7 mouse cellular contexts compared by ENCODE assay signal in the genomic region with DNA sequence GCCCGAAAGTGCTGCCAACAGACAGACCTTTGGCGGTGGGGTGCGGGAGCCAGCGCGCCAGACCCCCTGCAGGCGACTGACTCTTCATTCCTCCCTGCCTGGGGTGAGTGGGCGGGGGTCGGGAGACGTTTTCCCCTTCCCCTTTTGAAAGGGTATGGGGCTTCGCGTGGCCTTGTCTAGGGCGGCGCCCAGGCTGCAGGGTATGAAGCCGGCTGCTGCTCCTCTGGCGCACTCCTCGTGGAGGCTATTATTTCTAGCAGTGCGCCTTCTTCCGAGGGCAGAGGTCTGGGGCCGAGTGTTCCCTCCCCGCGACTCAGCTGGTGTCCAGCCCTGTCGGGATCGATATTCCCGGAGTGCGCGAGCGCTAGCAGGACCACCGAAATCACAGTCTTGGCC. TPM values are rescaled to one million over a fixed set of nuclear protein-coding genes. Genes with fewer than 3 reads are reported as not detected.
A peak's percentile ranks its signal among the peaks of the same experiment; 100 is the strongest.
DNase-seq lines count a peak whose midpoint lies in the region; ATAC-seq and TF ChIP-seq lines count a peak whose summit lies in the region.

No protein-coding gene starts in this region.

- peak overlapping the region; percentile 65 for H3K4me3 ChIP-seq in lung, embryonic 16.5 days (ENCODE audit: low read length)
- H3K4me3 ChIP-seq in cerebellum, adult 2 months (replicated peaks; ENCODE audit: insufficient read depth, low read depth, low read length): peak overlapping the region; percentile 71
- H3K4me3 ChIP-seq in forebrain, embryonic 11.5 days (ENCODE audit: low read depth, low read length): peak overlapping the region; percentile 77
- peak overlapping the region; percentile 87 for H3K4me3 ChIP-seq in olfactory bulb, adult 2 months (ENCODE audit: insufficient read depth, low read depth, low read length)

- peak; percentile 66 for ATAC-seq in lung, embryonic 16.5 days (ENCODE audit: low read depth)
- peak; percentile 72 for ATAC-seq in forebrain, embryonic 11.5 days (replicated peaks; ENCODE audit: low FRiP score)

- H3K27me3 ChIP-seq in lung, embryonic 16.5 days (ENCODE audit: control insufficient read depth, insufficient read depth, low read depth, low read length): no peaks in the 10 kb centered on the region
- no peaks in the 10 kb centered on the region for H3K27me3 ChIP-seq in cerebellum, adult 2 months (ENCODE audit: control insufficient read depth, insufficient read depth, low read length)
- no peaks in the 10 kb centered on the region for H3K27me3 ChIP-seq in forebrain, embryonic 11.5 days (ENCODE audit: control insufficient read depth, insufficient read depth, low read length)

- H3K9ac ChIP-seq in lung, embryonic 16.5 days (ENCODE audit: low read length): peak overlapping the region; percentile 84
- peak overlapping the region; percentile 70 for H3K9ac ChIP-seq in forebrain, embryonic 11.5 days (ENCODE audit: low read length)

- TF ChIP-seq CTCF in cerebellum, adult 2 months (IDR thresholded peaks at IDR 0.05; ENCODE audit: borderline replicate concordance, insufficient read depth, low read depth, low read length): no peak
- no peak for TF ChIP-seq CTCF in olfactory bulb, adult 2 months (IDR thresholded peaks at IDR 0.05; ENCODE audit: insufficient read depth, low read depth, low read length)

- H3K9me3 ChIP-seq in lung, embryonic 16.5 days (ENCODE audit: control insufficient read depth, low read length): no peaks in the 10 kb centered on the region
- no peaks in the 10 kb centered on the region for H3K9me3 ChIP-seq in forebrain, embryonic 11.5 days (ENCODE audit: control insufficient read depth, low read length)

- DNase-seq in lung, postnatal 25 days (ENCODE audit: low spot score): no peak
- peak; percentile 67 to 82 for DNase-seq in cerebellum, adult 2 months
- DNase-seq in forebrain, embryonic 11.5 days (ENCODE audit: low spot score): no peak
- DNase-seq in liver: peak; percentile 62
- no peak for DNase-seq in adrenal gland, adult 2 months

- H3K4me1 ChIP-seq in lung, embryonic 16.5 days (replicated peaks; ENCODE audit: control insufficient read depth, insufficient read depth, low read length): no peaks in the 10 kb centered on the region
- no peaks in the 10 kb centered on the region for H3K4me1 ChIP-seq in cerebellum, adult 2 months (ENCODE audit: control insufficient read depth, insufficient read depth, low read length)
- H3K4me1 ChIP-seq in forebrain, embryonic 11.5 days (replicated peaks; ENCODE audit: control insufficient read depth, insufficient read depth, low read length): no peaks in the 10 kb centered on the region; the same call in 1 of the 2 replicates
- no peaks in the 10 kb centered on the region for H3K4me1 ChIP-seq in olfactory bulb, adult 2 months (ENCODE audit: control insufficient read depth, insufficient read depth, low read length)

- no peaks in the 10 kb centered on the region for H3K36me3 ChIP-seq in lung, embryonic 16.5 days (ENCODE audit: control insufficient read depth, insufficient read depth, low read length)
- no peaks in the 10 kb centered on the region for H3K36me3 ChIP-seq in forebrain, embryonic 11.5 days (ENCODE audit: control insufficient read depth, insufficient read depth, low read length)

- peak overlapping the region; percentile 94 for H3K27ac ChIP-seq in lung, embryonic 16.5 days (ENCODE audit: low read length)
- H3K27ac ChIP-seq in cerebellum, adult 2 months (ENCODE audit: insufficient read depth, low read length): peak overlapping the region; percentile 91
- H3K27ac ChIP-seq in forebrain, embryonic 11.5 days (ENCODE audit: low read depth, low read length): peak overlapping the region; percentile 84
- H3K27ac ChIP-seq in olfactory bulb, adult 2 months (ENCODE audit: insufficient read depth, low read depth, low read length): peak overlapping the region; percentile 97

- TF ChIP-seq POLR2A in cerebellum, adult 2 months (IDR thresholded peaks at IDR 0.05; ENCODE audit: borderline replicate concordance, insufficient read depth, low read length): no peak
- TF ChIP-seq POLR2A in olfactory bulb, adult 2 months (IDR thresholded peaks at IDR 0.05; ENCODE audit: insufficient read depth, low read depth, low read length): no peak

- H3K4me2 ChIP-seq in lung, embryonic 16.5 days (ENCODE audit: low read depth, low read length): peak overlapping the region; percentile 80
- H3K4me2 ChIP-seq in forebrain, embryonic 11.5 days (ENCODE audit: low read depth, low read length, severe bottlenecking): peak overlapping the region; percentile 59

- 0% methylated on average over 24 of the region's 28 CpGs for WGBS in lung, embryonic 16.5 days
- WGBS in cerebellum, adult 2 months: under 1% methylated on average over 28 of the region's 28 CpGs
- WGBS in forebrain, embryonic 11.5 days: under 1% methylated on average over 20 of the region's 28 CpGs
- 1% methylated on average over 28 of the region's 28 CpGs for WGBS in olfactory bulb, adult 2 months

RNA-seq across cellular contexts. Expression of a gene that starts 0.6 kb away (rescaled TPM):
- 22.7 and 24.8 TPM in 2 replicates for polyA plus RNA-seq in lung, embryonic 16.5 days (2015; fragmentation: Nextera tagmentation; extraction: Ambion mirVana)
- 23.4 and 44.0 TPM in 2 replicates for polyA plus RNA-seq in cerebellum, adult 2 months (2012; rRNA removed)
- polyA plus RNA-seq in forebrain, embryonic 11.5 days (2014; fragmentation: Nextera tagmentation; extraction: Ambion mirVana): 33.6 and 36.2 TPM in 2 replicates
- not detected in 2 replicates for polyA plus RNA-seq in olfactory bulb, adult 2 months (2012; ENCODE audit: insufficient read depth, insufficient read length, low replicate concordance, missing spikeins)
- total RNA-seq in adrenal gland, adult 2 months (2021): 10 to 100 TPM; 37.1 to 56.2 TPM
- 14.9 and 15.7 TPM in 2 replicates for polyA plus RNA-seq in adrenal gland, adult 2 months (2012; rRNA removed)

RNA-seq across cellular contexts. Expression of a gene that starts 16.1 kb away (rescaled TPM):
- polyA plus RNA-seq in lung, embryonic 16.5 days (2015; fragmentation: Nextera tagmentation; extraction: Ambion mirVana): not detected in 2 replicates
- polyA plus RNA-seq in cerebellum, adult 2 months (2012; rRNA removed): not detected in 2 replicates
- polyA plus RNA-seq in forebrain, embryonic 11.5 days (2014; fragmentation: Nextera tagmentation; extraction: Ambion mirVana): not detected in 2 replicates
- polyA plus RNA-seq in olfactory bulb, adult 2 months (2012; ENCODE audit: insufficient read depth, insufficient read length, low replicate concordance, missing spikeins): not detected in 2 replicates
- total RNA-seq in adrenal gland, adult 2 months (2021): not detected
- polyA plus RNA-seq in adrenal gland, adult 2 months (2012; rRNA removed): not detected in 2 replicates

Comparison
In these comparisons a context has a peak if more than half of its experiments do, and no peak if none do; other contexts are left out.
1. DNase-seq: peak in cerebellum, adult 2 months (2 of 2) and liver (single experiment); none in lung, postnatal 25 days (single experiment), forebrain, embryonic 11.5 days (single experiment) and adrenal gland, adult 2 months (single experiment).
2. Peak in every context shown above with its lines, with median percentiles within 50 percentile points of each other: H3K27ac ChIP-seq and H3K4me3 ChIP-seq.